Mouse (Mus musculus): ENCODE measurements around the gene Cdh4. TPM values are rescaled to one million over a fixed set of nuclear protein-coding genes. Genes with fewer than 3 reads are reported as not detected.
A peak's percentile ranks its signal among the peaks of the same experiment; 100 is the strongest.

Gene Cdh4
- total and polyA plus RNA-seq, 3 experiments = 0.05 TPM; not detected in 2

GRCm38 (mm10) chr2:179595013-179595412 lies 152.8 kb downstream of the Cdh4 start:
- TF ChIP-seq GATA2 (IDR thresholded peaks at IDR 0.05; ENCODE audit: borderline replicate concordance, low read depth, low read length) (no peak), CTCF (IDR thresholded peaks at IDR 0.05; ENCODE audit: low read depth, low read length) (no peak), TAL1 (conservative IDR thresholded peaks at IDR 0.05; ENCODE audit: low read depth, low read length) (no peak), POLR2AphosphoS5 (IDR thresholded peaks at IDR 0.05; ENCODE audit: insufficient replicate concordance, low read depth, low read length) (no peak), GATA1 (IDR thresholded peaks at IDR 0.05; ENCODE audit: borderline replicate concordance, low read length) (no peak)
- H3K4me3 ChIP-seq (ENCODE audit: low read depth, low read length) = no peak overlapping the region
- no peaks in the 10 kb centered on the region for H3K36me3 ChIP-seq (replicated peaks)
- DNase-seq (ENCODE audit: low spot score) (no peak), ATAC-seq (ENCODE audit: extremely low read depth, insufficient number of reproducible peaks, low FRiP score, poor library complexity, severe bottlenecking) (no peak)
- no peaks in the 10 kb centered on the region for H3K27me3 ChIP-seq (ENCODE audit: insufficient read depth, low read length)
- H3K9me3 ChIP-seq (replicated peaks) = peaks cover 89% of the 10 kb centered on the region
- H3K4me1 ChIP-seq (ENCODE audit: insufficient read depth, low read depth, low read length) = no peaks in the 10 kb centered on the region

DNA sequence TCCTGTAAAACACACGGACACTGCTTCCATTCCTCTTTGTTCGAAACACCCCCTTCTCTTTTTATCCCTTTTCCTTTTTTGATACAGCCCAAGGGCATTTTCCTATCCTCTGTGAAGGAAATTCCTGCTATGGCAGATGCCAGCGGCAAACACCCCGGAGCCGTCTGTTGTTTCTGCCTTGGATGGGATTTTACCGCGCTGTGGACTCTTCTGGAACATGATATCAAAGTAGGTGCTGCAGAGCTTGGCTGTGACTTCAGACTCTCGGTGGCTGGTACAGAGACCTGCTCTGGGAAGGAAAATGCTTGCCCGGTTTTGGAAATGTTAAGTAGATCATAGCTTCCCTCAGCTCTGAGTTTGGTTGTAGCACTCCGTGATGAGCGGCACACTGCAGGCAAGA lies 156.7 kb downstream of the Cdh4 start:
- Histone ChIP-seq H3K9me3 (replicated peaks) (peaks cover 89% of the 10 kb centered on the region), H3K27me3 (ENCODE audit: insufficient read depth, low read length) (no peaks in the 10 kb centered on the region), H3K4me1 (ENCODE audit: insufficient read depth, low read depth, low read length) (no peaks in the 10 kb centered on the region), H3K4me3 (ENCODE audit: low read depth, low read length) (no peak overlapping the region), H3K36me3 (replicated peaks) (no peaks in the 10 kb centered on the region)
- DNase-seq (ENCODE audit: low spot score) = no peak
- no peak for ATAC-seq (ENCODE audit: extremely low read depth, insufficient number of reproducible peaks, low FRiP score, poor library complexity, severe bottlenecking)
- TF ChIP-seq GATA2 (IDR thresholded peaks at IDR 0.05; ENCODE audit: borderline replicate concordance, low read depth, low read length) (no peak), GATA1 (IDR thresholded peaks at IDR 0.05; ENCODE audit: borderline replicate concordance, low read length) (no peak), CTCF (IDR thresholded peaks at IDR 0.05; ENCODE audit: low read depth, low read length) (no peak), TAL1 (conservative IDR thresholded peaks at IDR 0.05; ENCODE audit: low read depth, low read length) (no peak), POLR2AphosphoS5 (IDR thresholded peaks at IDR 0.05; ENCODE audit: insufficient replicate concordance, low read depth, low read length) (no peak)

- no peaks in the 10 kb centered on the region for H3K36me3 ChIP-seq (replicated peaks)
- DNase-seq (ENCODE audit: low spot score) (no peak), ATAC-seq (ENCODE audit: extremely low read depth, insufficient number of reproducible peaks, low FRiP score, poor library complexity, severe bottlenecking) (no peak)
- no peak overlapping the region for H3K4me3 ChIP-seq (ENCODE audit: low read depth, low read length)
- no peaks in the 10 kb centered on the region for H3K4me1 ChIP-seq (ENCODE audit: insufficient read depth, low read depth, low read length)
- peaks cover 87% of the 10 kb centered on the region for H3K9me3 ChIP-seq (replicated peaks)
- TF ChIP-seq TAL1 (conservative IDR thresholded peaks at IDR 0.05; ENCODE audit: low read depth, low read length) (no peak), GATA1 (IDR thresholded peaks at IDR 0.05; ENCODE audit: borderline replicate concordance, low read length) (no peak), GATA2 (IDR thresholded peaks at IDR 0.05; ENCODE audit: borderline replicate concordance, low read depth, low read length) (no peak), POLR2AphosphoS5 (IDR thresholded peaks at IDR 0.05; ENCODE audit: insufficient replicate concordance, low read depth, low read length) (no peak), CTCF (IDR thresholded peaks at IDR 0.05; ENCODE audit: low read depth, low read length) (no peak)
- H3K27me3 ChIP-seq (ENCODE audit: insufficient read depth, low read length) = no peaks in the 10 kb centered on the region
Measured at GRCm38 (mm10) chr2:179599886-179600285, 157.7 kb downstream of the Cdh4 start.

GRCm38 (mm10) chr2:179600347-179600746 lies 158.1 kb downstream of the Cdh4 start:
- peaks cover 87% of the 10 kb centered on the region for H3K9me3 ChIP-seq (replicated peaks)
- ATAC-seq (ENCODE audit: extremely low read depth, insufficient number of reproducible peaks, low FRiP score, poor library complexity, severe bottlenecking) (no peak), DNase-seq (ENCODE audit: low spot score) (no peak)
- no peaks in the 10 kb centered on the region for H3K36me3 ChIP-seq (replicated peaks)
- H3K27me3 ChIP-seq (ENCODE audit: insufficient read depth, low read length) = no peaks in the 10 kb centered on the region; the same call in 1 of the 2 replicates
- H3K4me1 ChIP-seq (ENCODE audit: insufficient read depth, low read depth, low read length) = no peaks in the 10 kb centered on the region
- H3K4me3 ChIP-seq (ENCODE audit: low read depth, low read length) = no peak overlapping the region
- TF ChIP-seq GATA2 (IDR thresholded peaks at IDR 0.05; ENCODE audit: borderline replicate concordance, low read depth, low read length) (no peak), CTCF (IDR thresholded peaks at IDR 0.05; ENCODE audit: low read depth, low read length) (no peak), POLR2AphosphoS5 (IDR thresholded peaks at IDR 0.05; ENCODE audit: insufficient replicate concordance, low read depth, low read length) (peak; percentile 30; the same call in 1 of the 2 replicates)

- Histone ChIP-seq H3K27me3 (ENCODE audit: insufficient read depth, low read length) (no peaks in the 10 kb centered on the region; the same call in 1 of the 2 replicates), H3K9me3 (replicated peaks) (peaks cover 88% of the 10 kb centered on the region), H3K36me3 (replicated peaks) (no peaks in the 10 kb centered on the region), H3K4me3 (ENCODE audit: low read depth, low read length) (no peak overlapping the region), H3K4me1 (ENCODE audit: insufficient read depth, low read depth, low read length) (no peaks in the 10 kb centered on the region)
- ATAC-seq (ENCODE audit: extremely low read depth, insufficient number of reproducible peaks, low FRiP score, poor library complexity, severe bottlenecking) = no peak
- TF ChIP-seq CTCF (IDR thresholded peaks at IDR 0.05; ENCODE audit: low read depth, low read length) (no peak), POLR2AphosphoS5 (IDR thresholded peaks at IDR 0.05; ENCODE audit: insufficient replicate concordance, low read depth, low read length) (no peak), GATA2 (IDR thresholded peaks at IDR 0.05; ENCODE audit: borderline replicate concordance, low read depth, low read length) (no peak), GATA1 (IDR thresholded peaks at IDR 0.05; ENCODE audit: borderline replicate concordance, low read length) (no peak), TAL1 (conservative IDR thresholded peaks at IDR 0.05; ENCODE audit: low read depth, low read length) (no peak)
- DNase-seq (ENCODE audit: low spot score) = no peak
Measured at GRCm38 (mm10) chr2:179601167-179601566, 158.9 kb downstream of the Cdh4 start.

GRCm38 (mm10) chr2:179604746-179605145 lies 162.5 kb downstream of the Cdh4 start:
- ATAC-seq (ENCODE audit: extremely low read depth, insufficient number of reproducible peaks, low FRiP score, poor library complexity, severe bottlenecking) (no peak), DNase-seq (ENCODE audit: low spot score) (no peak)
- Histone ChIP-seq H3K36me3 (replicated peaks) (no peaks in the 10 kb centered on the region), H3K4me1 (ENCODE audit: insufficient read depth, low read depth, low read length) (no peaks in the 10 kb centered on the region), H3K4me3 (ENCODE audit: low read depth, low read length) (no peak overlapping the region), H3K27me3 (ENCODE audit: insufficient read depth, low read length) (no peaks in the 10 kb centered on the region; the same call in 1 of the 2 replicates), H3K9me3 (replicated peaks) (peaks cover 87% of the 10 kb centered on the region)
- TF ChIP-seq GATA1 (IDR thresholded peaks at IDR 0.05; ENCODE audit: borderline replicate concordance, low read length) = no peak

GRCm38 (mm10) chr2:179605255-179605654 lies 163.0 kb downstream of the Cdh4 start:
- H3K27me3 ChIP-seq (ENCODE audit: insufficient read depth, low read length) = no peaks in the 10 kb centered on the region; the same call in 1 of the 2 replicates
- H3K9me3 ChIP-seq (replicated peaks) = peaks cover 87% of the 10 kb centered on the region
- no peak for ATAC-seq (ENCODE audit: extremely low read depth, insufficient number of reproducible peaks, low FRiP score, poor library complexity, severe bottlenecking)
- H3K4me1 ChIP-seq (ENCODE audit: insufficient read depth, low read depth, low read length) = no peaks in the 10 kb centered on the region
- no peaks in the 10 kb centered on the region for H3K36me3 ChIP-seq (replicated peaks)
- TF ChIP-seq CTCF (IDR thresholded peaks at IDR 0.05; ENCODE audit: low read depth, low read length) = no peak
- H3K4me3 ChIP-seq (ENCODE audit: low read depth, low read length) = no peak overlapping the region; the same call in 1 of the 2 replicates
- DNase-seq (ENCODE audit: low spot score) = no peak
